Mouse (Mus musculus): ENCODE measurements around the gene Gpr179. TPM values are rescaled to one million over a fixed set of nuclear protein-coding genes. Genes with fewer than 3 reads are reported as not detected.

Gpr179 gene
- polyA plus RNA-seq, 1 experiment from 2014 or later, result 0.03 TPM

GRCm38 (mm10) chr11:97350035-97350434, 1.8 kb downstream of the Gpr179 start:
- DNase-seq (ENCODE audit: low spot score), result peak; percentile 85
- Histone ChIP-seq H3K27ac (ENCODE audit: low read depth, low read length) (no peak overlapping the region; the same call in 1 of the 2 replicates), H3K4me3 (ENCODE audit: low read depth, low read length) (no peak overlapping the region), H3K4me2 (ENCODE audit: low read depth, low read length, severe bottlenecking) (0 out of 2 replicates have a peak overlapping the region, but pooled peaks have one; percentile 24), H3K36me3 (ENCODE audit: control insufficient read depth, insufficient read depth, low read length) (no peaks in the 10 kb centered on the region), H3K27me3 (ENCODE audit: control insufficient read depth, insufficient read depth, low read length) (no peaks in the 10 kb centered on the region), H3K4me1 (replicated peaks; ENCODE audit: control insufficient read depth, insufficient read depth, low read length) (peaks cover 3% of the 10 kb centered on the region; the same call in 1 of the 2 replicates), H3K9me3 (ENCODE audit: control insufficient read depth, low read length) (no peaks in the 10 kb centered on the region), H3K9ac (ENCODE audit: low read length) (no peak overlapping the region)
- no peak; the same call in 1 of the 2 replicates for ATAC-seq (replicated peaks; ENCODE audit: low FRiP score)
- WGBS, result 18% methylated on average over 2 of the region's 2 CpGs

GRCm38 (mm10) chr11:97347291-97347690, 4.6 kb downstream of the Gpr179 start:
- peaks cover 5% of the 10 kb centered on the region; the same call in 1 of the 2 replicates for H3K4me1 ChIP-seq (replicated peaks; ENCODE audit: control insufficient read depth, insufficient read depth, low read length)
- no peaks in the 10 kb centered on the region for H3K9me3 ChIP-seq (ENCODE audit: control insufficient read depth, low read length)
- no peaks in the 10 kb centered on the region for H3K27me3 ChIP-seq (ENCODE audit: control insufficient read depth, insufficient read depth, low read length)
- WGBS, result 87% methylated on average over 9 of the region's 9 CpGs
- H3K36me3 ChIP-seq (ENCODE audit: control insufficient read depth, insufficient read depth, low read length), result no peaks in the 10 kb centered on the region
- H3K27ac ChIP-seq (ENCODE audit: low read depth, low read length), result no peak overlapping the region
- H3K9ac ChIP-seq (ENCODE audit: low read length), result no peak overlapping the region
- ATAC-seq (replicated peaks; ENCODE audit: low FRiP score) (no peak), DNase-seq (ENCODE audit: low spot score) (no peak)
- H3K4me2 ChIP-seq (ENCODE audit: low read depth, low read length, severe bottlenecking), result no peak overlapping the region
- H3K4me3 ChIP-seq (ENCODE audit: low read depth, low read length), result no peak overlapping the region

- H3K4me2 ChIP-seq (ENCODE audit: low read depth, low read length, severe bottlenecking), result no peak overlapping the region
- no peak overlapping the region for H3K9ac ChIP-seq (ENCODE audit: low read length)
- H3K9me3 ChIP-seq (ENCODE audit: control insufficient read depth, low read length), result no peaks in the 10 kb centered on the region
- H3K4me3 ChIP-seq (ENCODE audit: low read depth, low read length), result no peak overlapping the region
- no peak overlapping the region for H3K27ac ChIP-seq (ENCODE audit: low read depth, low read length)
- no peaks in the 10 kb centered on the region for H3K36me3 ChIP-seq (ENCODE audit: control insufficient read depth, insufficient read depth, low read length)
- H3K27me3 ChIP-seq (ENCODE audit: control insufficient read depth, insufficient read depth, low read length), result no peaks in the 10 kb centered on the region
- no peak for ATAC-seq (replicated peaks; ENCODE audit: low FRiP score)
- 84% methylated on average over 9 of the region's 9 CpGs for WGBS
- no peak for DNase-seq (ENCODE audit: low spot score)
- H3K4me1 ChIP-seq (replicated peaks; ENCODE audit: control insufficient read depth, insufficient read depth, low read length), result peaks cover 5% of the 10 kb centered on the region; the same call in 1 of the 2 replicates
Measured at GRCm38 (mm10) chr11:97346383-97346782, 5.5 kb downstream of the Gpr179 start.

- H3K36me3 ChIP-seq (ENCODE audit: control insufficient read depth, insufficient read depth, low read length), result no peaks in the 10 kb centered on the region
- DNase-seq (ENCODE audit: low spot score) (no peak), ATAC-seq (replicated peaks; ENCODE audit: low FRiP score) (no peak)
- WGBS, result 83% methylated on average over 10 of the region's 10 CpGs
- H3K9me3 ChIP-seq (ENCODE audit: control insufficient read depth, low read length), result no peaks in the 10 kb centered on the region
- peaks cover 2% of the 10 kb centered on the region; the same call in 1 of the 2 replicates for H3K4me1 ChIP-seq (replicated peaks; ENCODE audit: control insufficient read depth, insufficient read depth, low read length)
- no peaks in the 10 kb centered on the region for H3K27me3 ChIP-seq (ENCODE audit: control insufficient read depth, insufficient read depth, low read length)
- no peak overlapping the region for H3K9ac ChIP-seq (ENCODE audit: low read length)
- H3K4me3 ChIP-seq (ENCODE audit: low read depth, low read length), result no peak overlapping the region
- H3K27ac ChIP-seq (ENCODE audit: low read depth, low read length), result no peak overlapping the region
- H3K4me2 ChIP-seq (ENCODE audit: low read depth, low read length, severe bottlenecking), result no peak overlapping the region
Measured at GRCm38 (mm10) chr11:97345446-97345845, 6.4 kb downstream of the Gpr179 start.

- 25% methylated on average over 17 of the region's 17 CpGs for WGBS
- H3K9me3 ChIP-seq (ENCODE audit: control insufficient read depth, low read length), result no peaks in the 10 kb centered on the region
- no peak overlapping the region for H3K27ac ChIP-seq (ENCODE audit: low read depth, low read length)
- H3K4me1 ChIP-seq (replicated peaks; ENCODE audit: control insufficient read depth, insufficient read depth, low read length), result 0 out of 2 replicates have a peak, but pooled peaks cover 2% of the 10 kb centered on the region
- DNase-seq (ENCODE audit: low spot score), result no peak
- no peak overlapping the region for H3K4me3 ChIP-seq (ENCODE audit: low read depth, low read length)
- H3K36me3 ChIP-seq (ENCODE audit: control insufficient read depth, insufficient read depth, low read length), result no peaks in the 10 kb centered on the region
- H3K9ac ChIP-seq (ENCODE audit: low read length), result no peak overlapping the region
- no peak for ATAC-seq (replicated peaks; ENCODE audit: low FRiP score)
- H3K4me2 ChIP-seq (ENCODE audit: low read depth, low read length, severe bottlenecking), result no peak overlapping the region
- H3K27me3 ChIP-seq (ENCODE audit: control insufficient read depth, insufficient read depth, low read length), result peaks cover 2% of the 10 kb centered on the region; the same call in 1 of the 2 replicates
Measured at GRCm38 (mm10) chr11:97343619-97344018, 8.3 kb downstream of the Gpr179 start.

- no peak overlapping the region for H3K27ac ChIP-seq (ENCODE audit: low read depth, low read length)
- 0 out of 2 replicates have a peak, but pooled peaks cover 2% of the 10 kb centered on the region for H3K4me1 ChIP-seq (replicated peaks; ENCODE audit: control insufficient read depth, insufficient read depth, low read length)
- ATAC-seq (replicated peaks; ENCODE audit: low FRiP score) (no peak), DNase-seq (ENCODE audit: low spot score) (no peak)
- no peaks in the 10 kb centered on the region for H3K36me3 ChIP-seq (ENCODE audit: control insufficient read depth, insufficient read depth, low read length)
- 43% methylated on average over 8 of the region's 8 CpGs for WGBS
- H3K9ac ChIP-seq (ENCODE audit: low read length), result no peak overlapping the region
- no peak overlapping the region for H3K4me3 ChIP-seq (ENCODE audit: low read depth, low read length)
- peaks cover 2% of the 10 kb centered on the region; the same call in 1 of the 2 replicates for H3K27me3 ChIP-seq (ENCODE audit: control insufficient read depth, insufficient read depth, low read length)
- no peaks in the 10 kb centered on the region for H3K9me3 ChIP-seq (ENCODE audit: control insufficient read depth, low read length)
- no peak overlapping the region for H3K4me2 ChIP-seq (ENCODE audit: low read depth, low read length, severe bottlenecking)
Measured at GRCm38 (mm10) chr11:97343175-97343574, 8.7 kb downstream of the Gpr179 start.

GRCm38 (mm10) chr11:97338977-97339315, 12.9 kb downstream of the Gpr179 start:
- H3K9ac ChIP-seq (ENCODE audit: low read length), result no peak overlapping the region
- H3K4me2 ChIP-seq (ENCODE audit: low read depth, low read length, severe bottlenecking), result no peak overlapping the region
- WGBS, result 54% methylated on average over 17 of the region's 17 CpGs
- no peaks in the 10 kb centered on the region for H3K9me3 ChIP-seq (ENCODE audit: control insufficient read depth, low read length)
- no peak for DNase-seq (ENCODE audit: low spot score)
- no peaks in the 10 kb centered on the region for H3K36me3 ChIP-seq (ENCODE audit: control insufficient read depth, insufficient read depth, low read length)
- no peak overlapping the region for H3K27ac ChIP-seq (ENCODE audit: low read depth, low read length)
- no peak overlapping the region for H3K4me3 ChIP-seq (ENCODE audit: low read depth, low read length)
- no peak for ATAC-seq (replicated peaks; ENCODE audit: low FRiP score)
- peaks cover 2% of the 10 kb centered on the region; the same call in 1 of the 2 replicates for H3K27me3 ChIP-seq (ENCODE audit: control insufficient read depth, insufficient read depth, low read length)
- H3K4me1 ChIP-seq (replicated peaks; ENCODE audit: control insufficient read depth, insufficient read depth, low read length), result 0 out of 2 replicates have a peak, but pooled peaks cover 2% of the 10 kb centered on the region

- no peak for DNase-seq (ENCODE audit: low spot score)
- Histone ChIP-seq H3K4me1 (replicated peaks; ENCODE audit: control insufficient read depth, insufficient read depth, low read length) (no peaks in the 10 kb centered on the region), H3K4me3 (ENCODE audit: low read depth, low read length) (no peak overlapping the region), H3K9me3 (ENCODE audit: control insufficient read depth, low read length) (no peaks in the 10 kb centered on the region), H3K27me3 (ENCODE audit: control insufficient read depth, insufficient read depth, low read length) (peaks cover 2% of the 10 kb centered on the region; the same call in 1 of the 2 replicates), H3K4me2 (ENCODE audit: low read depth, low read length, severe bottlenecking) (no peak overlapping the region), H3K36me3 (ENCODE audit: control insufficient read depth, insufficient read depth, low read length) (no peaks in the 10 kb centered on the region), H3K27ac (ENCODE audit: low read depth, low read length) (no peak overlapping the region), H3K9ac (ENCODE audit: low read length) (no peak overlapping the region)
- ATAC-seq (replicated peaks; ENCODE audit: low FRiP score), result no peak
- WGBS, result 60% methylated on average over 21 of the region's 21 CpGs
Measured at GRCm38 (mm10) chr11:97338302-97338976, 13.4 kb downstream of the Gpr179 start.

GRCm38 (mm10) chr11:97337363-97337762, 14.5 kb downstream of the Gpr179 start:
- H3K4me1 ChIP-seq (replicated peaks; ENCODE audit: control insufficient read depth, insufficient read depth, low read length), result no peaks in the 10 kb centered on the region; the same call in 1 of the 2 replicates
- no peak overlapping the region for H3K27ac ChIP-seq (ENCODE audit: low read depth, low read length)
- no peak overlapping the region for H3K9ac ChIP-seq (ENCODE audit: low read length)
- H3K9me3 ChIP-seq (ENCODE audit: control insufficient read depth, low read length), result no peaks in the 10 kb centered on the region
- 82% methylated on average over 12 of the region's 12 CpGs for WGBS
- peaks cover 2% of the 10 kb centered on the region; the same call in 1 of the 2 replicates for H3K27me3 ChIP-seq (ENCODE audit: control insufficient read depth, insufficient read depth, low read length)
- ATAC-seq (replicated peaks; ENCODE audit: low FRiP score) (no peak), DNase-seq (ENCODE audit: low spot score) (no peak)
- H3K4me2 ChIP-seq (ENCODE audit: low read depth, low read length, severe bottlenecking), result no peak overlapping the region
- H3K4me3 ChIP-seq (ENCODE audit: low read depth, low read length), result no peak overlapping the region
- H3K36me3 ChIP-seq (ENCODE audit: control insufficient read depth, insufficient read depth, low read length), result no peaks in the 10 kb centered on the region

Measured in forebrain, embryonic 11.5 days (tissue).